Mouse (Mus musculus) spleen, postnatal 4 days (tissue): ENCODE measurements around the gene Cask.
"Not testable (repeated sequence)": the region's sequence is repeated elsewhere in the genome, so short reads cannot be mapped to it uniquely, and the experiment has no call there.

Experiments
- DNase-seq, 2 experiments: peaks; one replicate each; pipeline ENCODE4 v3.0.0; 2022; ENCODE audit warnings: low spot score in 2 of 2

Gene Cask

DNA sequence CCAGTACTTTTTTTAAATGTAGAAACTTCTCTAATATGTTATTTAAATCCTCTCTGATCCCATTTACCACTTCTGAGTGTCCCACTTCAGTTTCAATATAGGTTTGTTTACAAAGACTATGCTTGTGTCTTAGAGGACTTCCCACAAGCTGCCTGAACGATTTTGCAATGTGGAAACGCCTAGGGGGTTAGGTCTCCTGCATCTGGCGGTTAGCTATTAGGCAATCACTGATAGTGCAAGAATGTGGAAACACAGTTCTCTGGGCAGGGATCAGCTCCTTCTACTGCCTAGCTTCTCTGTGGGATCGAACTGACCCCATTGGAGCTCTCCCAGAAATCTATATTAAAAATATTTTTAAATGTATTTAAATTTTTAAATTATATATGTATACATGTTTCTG lies at the start of gene Cask:
Gene Cask (minus strand): TSS at position 83 of the 400 bp plus-strand sequence.
- DNase-seq, result no peak

DNA sequence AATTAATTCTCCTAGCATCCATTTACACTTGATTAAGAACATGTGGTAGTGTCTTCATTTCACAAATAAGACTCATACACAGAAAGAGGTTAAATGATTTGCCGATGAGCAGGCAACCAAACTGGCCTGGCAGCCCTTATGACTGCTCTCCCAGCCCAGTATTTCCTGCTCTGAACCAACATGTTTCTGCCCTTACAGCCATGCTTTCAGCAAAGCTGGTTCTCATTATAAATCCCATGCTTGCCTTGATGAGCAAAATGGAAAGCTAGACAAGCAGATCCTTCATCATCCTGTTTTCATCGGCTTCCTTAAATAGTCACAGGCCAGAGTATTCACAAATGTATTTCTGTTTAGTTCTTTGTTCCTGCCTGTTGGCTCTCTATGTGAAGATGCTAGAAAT lies 38.8 kb upstream of the Cask start:
- no peak for DNase-seq

DNA sequence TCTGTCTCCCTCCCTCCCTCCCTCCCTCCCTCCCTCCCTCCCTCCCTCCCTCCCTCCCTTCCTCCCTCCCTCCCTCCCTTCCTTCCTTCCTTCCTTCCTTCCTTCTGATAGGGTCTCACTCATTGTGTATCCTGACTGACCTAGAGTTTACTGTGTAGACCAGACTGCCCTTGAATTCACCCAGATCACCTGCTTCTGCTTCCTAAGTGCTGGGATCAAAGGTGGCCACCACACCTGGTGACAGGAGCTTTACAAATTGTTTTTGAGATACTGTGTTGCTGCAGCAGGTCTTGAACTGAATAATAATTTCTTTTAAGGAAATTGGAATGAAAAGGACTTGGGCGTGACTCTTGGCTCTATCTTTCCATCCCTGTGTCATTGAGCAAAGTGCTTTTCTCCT lies 33.2 kb upstream of the Cask start:
- no peak for DNase-seq

DNA sequence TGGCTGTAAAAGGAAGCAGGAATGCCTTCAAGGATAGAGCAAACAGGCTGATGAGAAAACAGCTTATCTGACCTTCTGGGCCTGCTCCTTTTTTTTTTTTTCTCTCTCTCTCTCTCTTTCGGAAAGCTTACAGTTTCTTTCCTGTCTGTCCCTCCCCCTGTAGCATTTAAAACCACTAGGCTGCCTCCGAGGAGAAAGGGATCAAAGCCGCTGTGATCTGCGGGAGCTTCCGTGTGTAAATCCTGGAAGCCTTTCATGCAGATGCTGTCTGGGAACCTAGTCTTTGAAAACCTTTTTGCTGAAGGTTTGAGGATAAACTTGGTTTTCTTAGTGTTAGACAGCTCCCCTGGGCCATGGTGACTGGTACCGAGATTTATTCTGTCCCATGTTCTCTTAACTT lies 30.8 kb upstream of the Cask start:
- no peak for DNase-seq

GRCm38 (mm10) chrX:13860145-13860544 lies 9.0 kb upstream of the Cask start:
- DNase-seq, result no peak

GRCm38 (mm10) chrX:13859051-13859450 lies 7.9 kb upstream of the Cask start:
- DNase-seq, result no peak

- no peak for DNase-seq
Measured at GRCm38 (mm10) chrX:13848473-13848872, 2.7 kb downstream of the Cask start.

DNA sequence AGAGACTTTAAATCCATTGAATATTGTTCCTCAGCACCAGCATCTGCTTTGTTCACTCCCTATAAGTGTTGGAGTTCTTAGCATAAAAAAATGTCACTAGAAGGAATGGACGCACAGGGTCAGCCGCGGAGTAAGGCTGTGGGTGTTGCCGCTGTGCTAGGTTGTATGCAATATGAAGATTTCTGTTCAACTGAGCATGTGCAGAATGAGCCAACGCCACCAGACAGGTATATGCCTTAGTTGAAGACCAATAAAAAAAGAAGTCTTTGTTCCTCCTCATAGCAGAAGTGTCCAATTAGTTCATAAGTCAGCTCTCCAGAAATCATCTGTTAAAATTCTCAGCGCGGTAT lies 3.7 kb downstream of the Cask start:
- peak in 1 of 2 experiments; percentile 11 for DNase-seq

GRCm38 (mm10) chrX:13846653-13847501 lies 4.3 kb downstream of the Cask start:
- DNase-seq, result peak; percentile 82 to 89

DNA sequence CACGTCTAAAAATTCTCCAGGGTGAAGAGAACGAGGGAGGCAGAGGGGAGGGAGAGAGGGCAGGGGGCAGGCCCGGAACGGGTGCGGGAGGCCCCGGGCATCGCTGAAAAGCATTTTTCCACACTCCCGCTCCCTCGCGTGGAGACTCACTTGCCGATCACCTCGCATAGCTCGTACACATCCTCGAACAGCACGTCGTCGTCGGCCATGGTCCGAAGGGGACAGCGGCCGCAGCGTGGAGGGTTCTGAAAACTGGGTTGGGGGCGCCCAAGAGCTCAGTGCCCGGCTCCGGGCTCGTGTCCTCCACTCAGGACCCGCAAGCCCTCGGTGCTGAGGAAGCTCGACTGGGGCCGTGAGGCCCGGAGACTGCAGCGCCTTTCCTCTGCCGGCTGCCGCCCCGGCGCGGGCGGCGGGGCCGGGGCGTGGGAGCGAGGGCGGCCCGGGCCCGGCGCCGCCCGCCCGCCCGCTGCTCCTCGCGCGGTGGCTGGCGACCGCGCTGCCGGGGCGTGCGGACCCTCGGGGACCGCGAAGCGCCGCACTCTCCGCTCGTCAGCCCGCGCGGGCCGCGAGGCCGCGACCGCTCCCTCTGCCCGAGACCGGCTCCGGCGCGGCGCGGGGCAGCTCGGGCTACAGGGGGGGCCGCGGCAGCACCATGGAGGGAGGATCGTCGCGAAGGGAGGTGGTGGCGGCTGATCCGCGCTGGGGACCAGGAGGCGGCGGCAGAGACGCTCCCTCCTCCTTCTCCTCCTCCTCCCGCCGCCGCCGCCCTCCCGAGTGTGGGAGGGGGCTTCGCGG lies 5.1 kb downstream of the Cask start:
- peak; percentile 12 to 69 for DNase-seq

GRCm38 (mm10) chrX:13845141-13845857 lies 5.9 kb downstream of the Cask start:
- DNase-seq, result no peak

- DNase-seq, result no peak
Measured at GRCm38 (mm10) chrX:13822792-13823191, 28.4 kb downstream of the Cask start.

- no peak for DNase-seq
Measured at GRCm38 (mm10) chrX:13798754-13799153, 52.4 kb downstream of the Cask start.

DNA sequence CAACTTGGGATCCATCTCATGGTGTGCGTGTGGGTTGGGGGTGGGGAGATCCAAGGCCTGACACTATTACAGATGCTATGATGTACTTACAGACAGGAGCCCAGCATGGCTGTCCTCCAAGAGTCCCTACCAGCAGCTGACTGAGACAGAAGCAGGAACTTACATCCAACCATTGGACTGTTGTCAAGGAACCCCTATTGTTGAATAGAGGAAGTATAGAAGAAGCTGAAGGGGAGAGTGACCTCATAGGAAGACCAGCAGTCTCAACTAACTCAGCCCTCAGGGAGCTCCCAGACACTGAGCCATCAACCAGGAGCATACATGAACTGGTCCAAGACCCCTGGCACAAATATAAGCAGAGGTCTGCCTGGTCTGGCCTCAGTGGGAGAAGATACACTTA lies 85.5 kb downstream of the Cask start:
- no peak for DNase-seq

- no peak for DNase-seq
Measured at GRCm38 (mm10) chrX:13765024-13765423, 86.1 kb downstream of the Cask start.

- DNase-seq, result no peak
Measured at GRCm38 (mm10) chrX:13757279-13758005, 93.7 kb downstream of the Cask start.

DNA sequence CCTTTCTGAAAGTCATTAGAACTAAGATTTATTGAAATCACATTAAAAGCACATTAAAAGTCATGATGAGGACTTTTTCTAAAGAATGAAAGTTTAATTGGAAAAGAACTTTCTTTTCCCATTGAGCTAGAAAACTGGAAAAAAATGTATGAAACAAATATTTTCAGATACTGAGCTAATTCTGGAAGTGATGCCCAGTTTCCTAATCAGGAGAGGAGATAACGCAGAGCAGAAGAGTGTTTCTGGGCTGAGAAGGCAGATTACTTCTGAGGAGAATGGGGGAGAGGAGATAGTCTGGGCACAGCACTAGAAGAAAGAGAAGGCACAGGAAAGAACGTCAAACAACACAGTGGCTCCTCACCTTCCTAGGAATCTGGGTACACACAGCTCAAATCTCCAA lies 110.1 kb downstream of the Cask start:
- DNase-seq, result no peak

DNA sequence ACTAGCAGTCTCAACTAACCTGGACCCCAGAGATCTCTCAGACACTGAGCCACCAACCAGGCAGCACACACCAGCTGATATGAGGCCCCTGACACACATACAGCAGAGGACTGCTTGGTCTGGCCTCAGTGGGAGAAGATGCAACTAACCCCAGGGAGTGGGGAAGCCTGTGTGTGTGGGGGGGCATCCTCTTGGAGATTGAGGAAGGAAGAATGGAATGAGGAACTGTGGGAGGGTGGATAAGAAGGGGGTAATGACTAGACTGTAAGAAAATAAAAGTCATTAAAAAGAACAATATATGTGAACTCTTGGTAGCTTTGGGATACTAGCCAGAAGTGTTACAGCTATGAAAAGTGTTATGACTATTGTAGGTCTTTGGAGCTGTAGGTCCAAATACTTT lies 120.4 kb downstream of the Cask start:
- DNase-seq, result not testable (repeated sequence)

GRCm38 (mm10) chrX:13729835-13730480 lies 121.2 kb downstream of the Cask start:
- no peak for DNase-seq

- DNase-seq, result no peak
Measured at GRCm38 (mm10) chrX:13725573-13726403, 125.4 kb downstream of the Cask start.
